Mouse (Mus musculus) forebrain, postnatal 0 days (tissue): ENCODE data around the gene Cd82. TPM values are rescaled to one million over a fixed set of nuclear protein-coding genes. Genes with fewer than 3 reads are reported as not detected.

Experiments used
- ATAC-seq: fragments of 200-750 bp; cut with Nextera tagmentation; 2 replicates; pipeline ENCODE4 v1.8.0; 2017; ENCODE audit warnings: mild to moderate bottlenecking, moderate library complexity
- DNase-seq: peaks from one replicate; pipeline ENCODE4 v3.0.0-alpha.2; 2015
- H3K27ac ChIP-seq: fragments of 300-500 bp; sonication (generic); 2 replicates; pipeline ENCODE4 v1.5.1; 2014; ENCODE audit warnings: low read depth, mild to moderate bottlenecking, antibody characterized with exemption, low read length, moderate library complexity, mixed read lengths
- H3K27me3 ChIP-seq: fragments of 300-500 bp; sonication (generic); 2 replicates; pipeline ENCODE4 v1.6.1; 2014; ENCODE audit warnings: mild to moderate bottlenecking, low read length, mixed read lengths; ENCODE audit not compliant: insufficient read depth
- H3K36me3 ChIP-seq: fragments of 300-500 bp; sonication (generic); 2 replicates; pipeline ENCODE4 v1.6.1; 2014; ENCODE audit warnings: mild to moderate bottlenecking, moderate library complexity; ENCODE audit not compliant: insufficient read depth
- H3K4me1 ChIP-seq: fragments of 300-500 bp; sonication (generic); 2 replicates; pipeline ENCODE4 v1.6.1; 2014; ENCODE audit warnings: antibody characterized with exemption; ENCODE audit not compliant: insufficient read depth
- H3K4me2 ChIP-seq: fragments of 300-500 bp; sonication (generic); 2 replicates; pipeline ENCODE4 v1.6.1; 2014; ENCODE audit warnings: low read depth, mild to moderate bottlenecking, moderate library complexity
- H3K4me3 ChIP-seq: fragments of 300-500 bp; sonication (generic); 2 replicates; pipeline ENCODE4 v1.5.1; 2014; ENCODE audit warnings: low read depth, low read length, mixed read lengths
- H3K9ac ChIP-seq: fragments of 300-500 bp; sonication (generic); 2 replicates; pipeline ENCODE4 v1.6.1; 2014; ENCODE audit warnings: mild to moderate bottlenecking
- H3K9me3 ChIP-seq: fragments of 300-500 bp; sonication (generic); 2 replicates; pipeline ENCODE4 v1.6.1; 2016; ENCODE audit warnings: low read length
- CTCF ChIP-seq: sonication (generic); IDR thresholded peaks from 2 replicates; pipeline ENCODE4 v1.5.1; 2016; ENCODE audit warnings: antibody characterized with exemption, control low read depth, low read depth
- WGBS: fragments of 180-500 bp; shearing (Covaris S2); extraction: QIAGEN DNeasy Blood & Tissue Kit; methylation state at CpG from one replicate; pipeline ENCODE4 v1.1.7; 2014; 5-methylcytosine and 5-hydroxymethylcytosine counted together
- polyA plus RNA-seq: library from polyadenylated mRNA; unstranded; fragments of >200 nt; fragmentation: Nextera tagmentation; extraction: Ambion mirVana; gene quantifications from 2 replicates; pipeline ENCODE4 v1.2.1, GENCODE M21; 2015
- total RNA-seq: library from RNA; depleted of rRNA; stranded (reverse); fragments of >200 nt; gene quantifications from 2 replicates; pipeline ENCODE4 v1.2.3, GENCODE M21; 2014

Cd82 gene
- total and polyA plus RNA-seq, 2 experiments from 2014 or later, result 9.7 to 20.7 TPM

- no peaks in the 10 kb centered on the region for H3K27me3 ChIP-seq
- H3K27ac ChIP-seq, result no peak overlapping the region
- 66% methylated on average over 4 of the region's 4 CpGs for WGBS
- TF ChIP-seq CTCF, result no peak
- ATAC-seq (no peak), DNase-seq (no peak)
- no peaks in the 10 kb centered on the region for H3K4me1 ChIP-seq
- H3K4me2 ChIP-seq, result no peak overlapping the region
- no peak overlapping the region for H3K4me3 ChIP-seq
- H3K36me3 ChIP-seq, result no peaks in the 10 kb centered on the region
- H3K9ac ChIP-seq, result no peak overlapping the region
- no peaks in the 10 kb centered on the region for H3K9me3 ChIP-seq
These were observed 37.1 kb downstream of the Cd82 start for GRCm38 (mm10) chr2:93425810-93426209.

DNA sequence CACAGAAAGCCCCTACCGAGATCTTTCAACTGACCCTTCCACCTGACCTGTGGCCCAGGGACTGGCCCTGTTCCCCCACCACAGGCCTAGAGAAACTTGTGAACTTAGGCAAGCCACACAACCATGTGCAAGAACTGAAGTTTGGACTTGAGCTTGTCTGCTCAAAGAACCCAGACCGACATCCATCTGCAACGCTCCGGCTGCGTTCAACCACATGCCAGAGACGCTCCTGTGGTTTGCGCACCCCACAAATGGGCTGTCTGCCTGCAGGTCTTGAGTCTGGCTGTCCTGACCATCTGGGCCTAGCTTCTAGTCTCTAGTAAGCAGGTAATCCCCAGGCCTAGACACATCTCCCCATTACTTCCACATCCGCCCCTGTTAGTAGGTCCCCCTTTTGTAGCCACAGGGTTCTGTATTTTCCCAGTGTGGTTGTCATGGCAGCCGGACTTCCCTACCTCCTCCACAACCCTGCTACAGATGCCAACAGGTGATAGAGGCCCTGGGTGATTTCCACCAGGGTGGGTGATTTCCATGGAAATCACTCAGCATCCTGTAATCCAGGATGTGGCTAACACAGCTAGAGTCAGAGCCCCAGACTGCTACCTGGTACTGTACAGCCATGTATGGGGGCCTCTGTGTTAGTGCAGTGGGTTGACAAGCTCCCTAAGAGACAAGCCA is 38.5 kb downstream of the Cd82 start:
- H3K27ac ChIP-seq, result no peak overlapping the region
- ATAC-seq (no peak), DNase-seq (no peak)
- H3K27me3 ChIP-seq, result no peaks in the 10 kb centered on the region
- no peaks in the 10 kb centered on the region for H3K36me3 ChIP-seq
- no peaks in the 10 kb centered on the region for H3K4me1 ChIP-seq
- H3K9me3 ChIP-seq, result no peaks in the 10 kb centered on the region
- no peak overlapping the region for H3K4me3 ChIP-seq
- 90% methylated on average over 9 of the region's 9 CpGs for WGBS
- no peak overlapping the region for H3K9ac ChIP-seq
- no peak overlapping the region for H3K4me2 ChIP-seq
- TF ChIP-seq CTCF, result no peak

- no peaks in the 10 kb centered on the region for H3K9me3 ChIP-seq
These were observed 41.6 kb downstream of the Cd82 start for GRCm38 (mm10) chr2:93421320-93421719.

DNA sequence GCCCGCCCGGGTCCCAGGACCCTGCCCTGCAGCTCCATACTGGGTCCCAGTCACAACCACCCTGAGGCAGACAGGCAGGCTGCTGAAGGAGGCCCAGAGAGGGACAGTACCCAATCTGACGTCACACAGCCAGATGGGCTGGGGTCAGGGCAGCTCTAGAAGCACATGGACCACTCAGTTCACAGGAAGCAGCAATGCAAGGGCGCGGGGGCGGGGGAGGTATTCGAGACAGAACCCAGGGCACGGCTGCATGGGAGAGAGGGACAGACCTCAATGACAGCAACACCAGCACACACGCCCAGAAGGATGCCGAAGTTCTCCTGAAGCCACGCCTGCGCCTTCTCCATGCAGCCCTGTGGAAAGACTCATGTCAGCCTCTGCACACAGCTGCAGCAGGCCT is 43.0 kb downstream of the Cd82 start:
- ATAC-seq, result no peak
- no peak for DNase-seq
- no peaks in the 10 kb centered on the region for H3K9me3 ChIP-seq
- H3K27me3 ChIP-seq, result no peaks in the 10 kb centered on the region
- no peak overlapping the region for H3K27ac ChIP-seq
- H3K4me3 ChIP-seq, result no peak overlapping the region
- 83% methylated on average over 12 of the region's 12 CpGs for WGBS
- no peak for TF ChIP-seq CTCF
- H3K36me3 ChIP-seq, result no peaks in the 10 kb centered on the region
- no peak overlapping the region for H3K4me2 ChIP-seq
- no peak overlapping the region for H3K9ac ChIP-seq
- H3K4me1 ChIP-seq, result no peaks in the 10 kb centered on the region

More at GRCm38 (mm10) chr2:93421320-93421719, 41.6 kb downstream of the Cd82 start:
- 22% methylated on average over 7 of the region's 7 CpGs for WGBS
- TF ChIP-seq CTCF, result peak; percentile 74
- ATAC-seq (peak; percentile 34; the same call in 1 of the 2 replicates), DNase-seq (peak; percentile 62)
- Histone ChIP-seq H3K9ac (no peak overlapping the region), H3K4me2 (no peak overlapping the region), H3K27ac (no peak overlapping the region), H3K4me3 (no peak overlapping the region), H3K4me1 (no peaks in the 10 kb centered on the region), H3K27me3 (no peaks in the 10 kb centered on the region), H3K36me3 (no peaks in the 10 kb centered on the region)

DNA sequence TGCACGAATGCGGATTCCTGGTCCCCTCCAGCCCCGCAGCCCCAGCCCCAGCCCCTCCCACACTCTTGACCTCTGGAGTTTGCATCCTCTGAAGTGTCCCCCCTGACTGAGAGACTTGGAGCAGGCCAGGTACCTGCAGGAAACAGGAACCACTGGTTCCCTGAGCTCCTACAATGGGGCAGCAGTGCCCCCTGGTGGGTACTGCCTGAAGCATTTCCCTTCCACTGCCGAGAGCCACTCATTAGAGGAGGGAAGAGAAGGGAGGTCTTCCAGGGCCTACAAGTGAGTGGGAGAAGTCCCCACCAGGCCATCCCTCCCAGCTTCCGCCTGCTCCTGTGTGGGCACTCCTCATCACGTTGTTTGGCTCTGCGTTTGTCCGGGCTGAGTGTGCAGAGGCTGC is 44.5 kb downstream of the Cd82 start:
- Histone ChIP-seq H3K4me2 (no peak overlapping the region), H3K4me3 (no peak overlapping the region), H3K9ac (no peak overlapping the region), H3K27me3 (no peaks in the 10 kb centered on the region), H3K27ac (no peak overlapping the region), H3K4me1 (no peaks in the 10 kb centered on the region), H3K36me3 (no peaks in the 10 kb centered on the region), H3K9me3 (no peaks in the 10 kb centered on the region)
- peak; percentile 97 for TF ChIP-seq CTCF
- 12% methylated on average over 8 of the region's 8 CpGs for WGBS
- ATAC-seq, result peak; percentile 87
- peak; percentile 89 for DNase-seq

DNA sequence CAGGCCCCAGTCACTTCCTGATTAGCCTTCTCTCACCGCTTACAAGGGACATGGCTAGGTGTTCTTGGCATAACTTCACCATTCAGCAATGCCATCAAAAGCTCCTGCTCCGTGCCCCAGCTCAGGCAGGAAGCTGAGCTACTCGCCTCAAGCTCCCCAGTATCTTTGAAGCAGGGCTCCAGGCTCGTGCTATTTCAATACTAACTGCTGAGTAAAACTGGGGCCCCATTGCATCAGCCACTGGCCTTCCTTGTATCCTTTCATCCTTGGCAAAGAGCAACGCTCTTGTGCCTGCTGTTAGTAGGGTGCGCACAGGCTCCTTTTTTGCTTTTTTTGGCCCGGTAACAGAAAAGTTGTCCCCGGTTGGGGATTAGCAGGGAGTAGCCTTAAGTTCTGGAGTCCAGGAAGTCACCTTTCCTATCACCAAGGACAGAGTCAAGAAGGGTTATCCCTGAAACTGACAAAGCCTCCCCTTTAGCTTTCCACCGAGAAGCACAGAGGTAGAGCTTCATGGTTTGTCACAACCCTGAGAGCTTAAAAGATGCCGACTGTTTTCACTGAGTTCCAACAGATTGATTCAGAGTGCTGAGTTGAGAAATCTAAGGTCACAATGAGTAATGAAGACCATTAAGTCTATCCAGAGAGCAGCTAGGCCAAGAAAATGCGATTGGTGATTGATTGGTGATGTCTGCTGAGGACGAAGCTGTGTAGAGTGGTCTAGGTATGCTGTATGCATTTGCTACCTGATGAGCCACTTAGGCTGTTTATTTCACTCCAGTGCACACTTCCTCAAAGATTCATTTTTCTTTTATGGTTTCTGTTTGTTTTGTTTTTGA is 45.8 kb downstream of the Cd82 start:
- H3K4me1 ChIP-seq, result no peaks in the 10 kb centered on the region
- no peaks in the 10 kb centered on the region for H3K36me3 ChIP-seq
- H3K9me3 ChIP-seq, result no peaks in the 10 kb centered on the region
- no peaks in the 10 kb centered on the region for H3K27me3 ChIP-seq
- H3K9ac ChIP-seq, result no peak overlapping the region
- TF ChIP-seq CTCF, result no peak
- DNase-seq (no peak), ATAC-seq (no peak)
- no peak overlapping the region for H3K4me2 ChIP-seq
- H3K4me3 ChIP-seq, result no peak overlapping the region
- no peak overlapping the region for H3K27ac ChIP-seq
- 79% methylated on average over 12 of the region's 12 CpGs for WGBS

DNA sequence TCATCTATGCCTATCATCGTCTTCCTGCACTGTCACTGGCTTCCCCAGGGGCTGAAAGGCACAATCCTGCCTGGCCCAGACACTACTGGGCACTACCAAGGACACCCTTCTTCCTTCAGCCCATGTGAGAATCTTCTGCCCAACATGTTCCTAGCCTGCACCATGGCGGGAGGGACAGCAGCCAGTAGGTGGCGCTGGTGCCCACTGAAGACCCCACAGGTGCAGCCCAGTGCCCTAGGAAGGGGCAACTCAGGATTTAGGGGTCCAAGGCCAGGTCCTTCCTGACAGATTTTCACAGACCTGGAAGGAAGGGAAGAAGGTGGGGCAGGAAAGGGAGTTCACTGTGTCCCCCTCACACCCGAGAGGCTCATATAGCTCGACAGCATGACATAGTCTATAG is 47.7 kb downstream of the Cd82 start:
- Histone ChIP-seq H3K27me3 (no peaks in the 10 kb centered on the region), H3K36me3 (no peaks in the 10 kb centered on the region), H3K4me1 (0 out of 2 replicates have a peak, but pooled peaks cover 3% of the 10 kb centered on the region), H3K4me3 (no peak overlapping the region), H3K27ac (no peak overlapping the region), H3K9me3 (no peaks in the 10 kb centered on the region), H3K9ac (no peak overlapping the region), H3K4me2 (no peak overlapping the region)
- TF ChIP-seq CTCF, result peak; percentile 75
- DNase-seq (peak; percentile 41), ATAC-seq (no peak)
- WGBS, result 42% methylated on average over 5 of the region's 5 CpGs
